Mouse (Mus musculus): Measurements from ENCODE around the gene Accs. TPM values are rescaled to one million over a fixed set of nuclear protein-coding genes. Genes with fewer than 3 reads are reported as not detected.

Accs gene
- polyA plus RNA-seq, 1 experiment from 2014 or later: 9.2 TPM

DNA sequence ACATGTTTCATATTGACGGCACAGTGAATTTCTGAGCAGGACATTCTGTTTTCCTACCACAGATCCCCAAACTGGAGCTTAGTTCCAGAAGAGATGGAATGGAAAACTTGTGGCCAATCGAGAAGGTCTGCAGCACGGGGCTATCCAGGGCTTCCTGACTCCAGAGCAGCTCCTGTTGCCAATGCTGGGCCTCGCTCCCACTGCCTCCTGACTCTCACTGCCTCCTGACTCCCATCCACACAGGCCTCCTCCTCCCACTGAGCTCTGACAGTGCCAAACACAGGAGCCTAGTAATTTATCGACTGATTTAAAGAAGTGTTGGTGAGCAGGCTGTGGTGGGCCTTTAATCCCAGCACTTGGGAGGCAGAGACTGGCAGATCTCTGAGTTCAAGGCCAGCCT, 41.7 kb downstream of the Accs start:
- H3K4me1 ChIP-seq: no peaks in the 10 kb centered on the region
- no peak overlapping the region for H3K4me3 ChIP-seq
- peaks cover 49% of the 10 kb centered on the region for H3K36me3 ChIP-seq
- no peaks in the 10 kb centered on the region for H3K9me3 ChIP-seq
- no peak overlapping the region for H3K27ac ChIP-seq
- ATAC-seq (ENCODE audit: borderline replicate concordance, extremely low read depth, low FRiP score, low TSS enrichment): no peak
- H3K4me2 ChIP-seq: no peak overlapping the region
- no peak overlapping the region for H3K9ac ChIP-seq
- no peaks in the 10 kb centered on the region for H3K27me3 ChIP-seq
- WGBS: 79% methylated on average over 5 of the region's 5 CpGs

DNA sequence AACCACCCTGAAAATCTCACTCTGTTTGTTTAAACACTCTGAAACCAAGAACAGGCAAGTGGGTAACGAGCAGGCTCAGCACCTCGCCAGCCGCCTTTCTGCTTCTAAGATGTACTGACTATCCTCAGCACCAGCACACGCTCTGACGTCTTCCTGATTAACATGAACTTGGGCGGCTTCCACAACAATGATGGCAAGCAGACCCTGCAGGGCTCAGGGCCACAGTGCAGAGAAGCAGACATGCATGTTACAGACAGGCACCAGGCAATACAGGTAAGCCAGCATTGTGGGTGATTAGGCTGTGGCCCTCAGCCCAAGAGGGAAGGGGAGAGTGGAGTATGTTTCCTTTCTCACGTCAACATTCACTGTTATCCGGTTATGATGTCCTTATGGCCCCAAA, 42.3 kb downstream of the Accs start:
- Histone ChIP-seq H3K27me3 (no peaks in the 10 kb centered on the region), H3K4me1 (no peaks in the 10 kb centered on the region), H3K9ac (no peak overlapping the region), H3K4me3 (no peak overlapping the region), H3K4me2 (no peak overlapping the region), H3K27ac (no peak overlapping the region), H3K9me3 (no peaks in the 10 kb centered on the region), H3K36me3 (peaks cover 52% of the 10 kb centered on the region)
- 72% methylated on average over 8 of the region's 8 CpGs for WGBS
- ATAC-seq (ENCODE audit: borderline replicate concordance, extremely low read depth, low FRiP score, low TSS enrichment): no peak

- ATAC-seq (ENCODE audit: borderline replicate concordance, extremely low read depth, low FRiP score, low TSS enrichment): no peak
- H3K36me3 ChIP-seq: peaks cover 56% of the 10 kb centered on the region
- H3K27ac ChIP-seq: no peak overlapping the region
- H3K9me3 ChIP-seq: no peaks in the 10 kb centered on the region
- H3K27me3 ChIP-seq: no peaks in the 10 kb centered on the region
- WGBS: 88% methylated on average over 6 of the region's 6 CpGs
- no peak overlapping the region for H3K4me2 ChIP-seq
- no peak overlapping the region for H3K9ac ChIP-seq
- no peak overlapping the region for H3K4me3 ChIP-seq
- H3K4me1 ChIP-seq: no peaks in the 10 kb centered on the region
Observed at GRCm38 (mm10) chr2:93806487-93807201, 43.1 kb downstream of the Accs start.

DNA sequence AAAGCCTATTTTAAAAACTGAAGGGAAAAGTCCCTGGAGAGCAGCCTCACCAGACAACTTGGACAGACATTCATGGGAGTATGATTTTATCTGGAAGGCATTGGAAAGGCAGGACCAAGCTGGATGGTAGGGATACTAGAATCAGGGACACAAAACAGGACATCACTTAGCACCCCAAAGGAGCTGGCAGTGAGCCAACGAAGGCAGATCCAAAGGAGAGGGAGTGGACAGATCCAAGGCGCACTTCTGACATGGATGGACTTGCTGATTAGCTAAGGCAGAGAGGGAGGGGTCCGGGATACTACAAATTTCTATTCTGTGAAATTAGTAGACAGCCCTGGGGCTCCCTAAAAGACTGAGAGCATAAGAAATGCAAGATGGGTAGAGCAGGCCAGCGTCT, 44.2 kb downstream of the Accs start:
- Histone ChIP-seq H3K27me3 (no peaks in the 10 kb centered on the region), H3K4me3 (no peak overlapping the region), H3K27ac (no peak overlapping the region), H3K36me3 (peaks cover 51% of the 10 kb centered on the region), H3K4me2 (no peak overlapping the region), H3K9ac (no peak overlapping the region), H3K4me1 (no peaks in the 10 kb centered on the region), H3K9me3 (no peaks in the 10 kb centered on the region)
- WGBS: 58% methylated on average over 4 of the region's 4 CpGs
- no peak for ATAC-seq (ENCODE audit: borderline replicate concordance, extremely low read depth, low FRiP score, low TSS enrichment)

DNA sequence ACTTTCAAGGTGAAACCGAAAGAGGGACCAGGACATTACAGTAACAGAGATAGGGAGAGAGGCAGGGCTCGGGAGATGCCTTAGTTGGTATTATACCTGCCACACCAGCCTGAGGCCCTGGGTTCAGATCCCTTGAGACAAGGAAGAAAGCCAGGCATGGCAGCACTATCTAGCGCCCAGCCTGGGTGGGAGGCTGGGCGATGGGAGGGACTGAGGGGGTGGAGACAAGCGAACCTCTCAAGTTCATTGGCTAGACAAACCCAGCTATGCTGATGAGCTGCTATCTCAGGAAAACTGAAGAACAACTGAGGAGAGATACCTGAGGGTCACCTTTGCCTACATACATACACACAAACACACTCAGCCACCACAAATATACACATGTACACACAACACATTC, 44.7 kb downstream of the Accs start:
- no peak overlapping the region for H3K4me3 ChIP-seq
- no peaks in the 10 kb centered on the region for H3K9me3 ChIP-seq
- peaks cover 51% of the 10 kb centered on the region for H3K36me3 ChIP-seq
- no peak overlapping the region for H3K27ac ChIP-seq
- no peak overlapping the region for H3K4me2 ChIP-seq
- H3K4me1 ChIP-seq: no peaks in the 10 kb centered on the region
- H3K9ac ChIP-seq: no peak overlapping the region
- no peaks in the 10 kb centered on the region for H3K27me3 ChIP-seq
- no peak for ATAC-seq (ENCODE audit: borderline replicate concordance, extremely low read depth, low FRiP score, low TSS enrichment)
- WGBS: 83% methylated on average over 5 of the region's 5 CpGs

GRCm38 (mm10) chr2:93802947-93803346, 46.8 kb downstream of the Accs start:
- H3K9ac ChIP-seq: no peak overlapping the region
- H3K9me3 ChIP-seq: no peaks in the 10 kb centered on the region
- peaks cover 40% of the 10 kb centered on the region; the same call in 1 of the 2 replicates for H3K36me3 ChIP-seq
- no peaks in the 10 kb centered on the region for H3K27me3 ChIP-seq
- no peak overlapping the region for H3K27ac ChIP-seq
- 92% methylated on average over 2 of the region's 2 CpGs for WGBS
- H3K4me3 ChIP-seq: no peak overlapping the region
- no peak overlapping the region for H3K4me2 ChIP-seq
- no peak for ATAC-seq (ENCODE audit: borderline replicate concordance, extremely low read depth, low FRiP score, low TSS enrichment)
- peaks cover 3% of the 10 kb centered on the region for H3K4me1 ChIP-seq

GRCm38 (mm10) chr2:93801097-93801496, 48.6 kb downstream of the Accs start:
- Histone ChIP-seq H3K9me3 (no peaks in the 10 kb centered on the region), H3K4me2 (no peak overlapping the region), H3K27me3 (no peaks in the 10 kb centered on the region), H3K27ac (no peak overlapping the region), H3K9ac (no peak overlapping the region), H3K36me3 (peaks cover 31% of the 10 kb centered on the region), H3K4me1 (peaks cover 17% of the 10 kb centered on the region), H3K4me3 (no peak overlapping the region)
- WGBS: 86% methylated on average over 7 of the region's 7 CpGs
- no peak for ATAC-seq (ENCODE audit: borderline replicate concordance, extremely low read depth, low FRiP score, low TSS enrichment)

GRCm38 (mm10) chr2:93797162-93797795, 52.5 kb downstream of the Accs start:
- Histone ChIP-seq H3K4me2 (no peak overlapping the region), H3K4me1 (peaks cover 20% of the 10 kb centered on the region), H3K9me3 (no peaks in the 10 kb centered on the region), H3K27ac (peak overlapping the region; percentile 79), H3K4me3 (no peak overlapping the region), H3K9ac (no peak overlapping the region), H3K27me3 (no peaks in the 10 kb centered on the region), H3K36me3 (peaks cover 31% of the 10 kb centered on the region)
- WGBS: 30% methylated on average over 19 of the region's 19 CpGs
- peak; percentile 75 for ATAC-seq (ENCODE audit: borderline replicate concordance, extremely low read depth, low FRiP score, low TSS enrichment)

DNA sequence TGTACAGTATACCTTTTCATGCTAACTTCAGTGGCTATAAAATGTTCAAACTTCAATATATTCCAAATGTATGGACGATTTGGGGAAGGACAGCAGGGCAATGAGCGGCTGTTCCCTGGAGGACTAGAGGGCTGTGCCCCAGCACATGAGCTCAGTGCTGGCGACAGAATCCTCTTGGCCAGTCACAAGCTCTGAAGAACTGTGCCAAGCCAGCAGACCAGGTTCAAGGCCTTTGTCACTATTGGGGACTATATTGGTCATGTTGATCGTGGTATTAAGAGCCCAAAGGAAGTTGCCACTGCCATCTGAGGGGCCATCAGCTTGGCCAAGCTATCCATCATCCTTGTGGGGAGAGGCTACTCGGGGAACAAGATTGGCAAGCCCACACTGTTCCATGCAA, 55.4 kb downstream of the Accs start:
- WGBS: 78% methylated on average over 5 of the region's 5 CpGs
- H3K36me3 ChIP-seq: peaks cover 24% of the 10 kb centered on the region
- no peak for ATAC-seq (ENCODE audit: borderline replicate concordance, extremely low read depth, low FRiP score, low TSS enrichment)

GRCm38 (mm10) chr2:93791516-93792499, 57.9 kb downstream of the Accs start:
- peaks cover 23% of the 10 kb centered on the region for H3K4me1 ChIP-seq
- H3K36me3 ChIP-seq: peaks cover 29% of the 10 kb centered on the region
- H3K27me3 ChIP-seq: no peaks in the 10 kb centered on the region
- H3K9ac ChIP-seq: no peak overlapping the region
- ATAC-seq (ENCODE audit: borderline replicate concordance, extremely low read depth, low FRiP score, low TSS enrichment): peak; percentile 93
- H3K9me3 ChIP-seq: no peaks in the 10 kb centered on the region
- no peak overlapping the region for H3K4me2 ChIP-seq
- 26% methylated on average over 13 of the region's 13 CpGs for WGBS
- peak overlapping the region; percentile 83 for H3K27ac ChIP-seq
- H3K4me3 ChIP-seq: no peak overlapping the region

More for the DNA sequence above, 55.4 kb downstream of the Accs start:
- Histone ChIP-seq H3K27me3 (no peaks in the 10 kb centered on the region), H3K4me3 (no peak overlapping the region), H3K9ac (no peak overlapping the region), H3K4me1 (peaks cover 37% of the 10 kb centered on the region), H3K9me3 (no peaks in the 10 kb centered on the region), H3K27ac (no peak overlapping the region), H3K4me2 (no peak overlapping the region)

- peaks cover 20% of the 10 kb centered on the region for H3K4me1 ChIP-seq
- 72% methylated on average over 4 of the region's 4 CpGs for WGBS
- H3K27me3 ChIP-seq: no peaks in the 10 kb centered on the region
- H3K4me2 ChIP-seq: no peak overlapping the region
- peaks cover 24% of the 10 kb centered on the region for H3K36me3 ChIP-seq
- H3K4me3 ChIP-seq: no peak overlapping the region
- H3K27ac ChIP-seq: peak overlapping the region; percentile 83
- H3K9me3 ChIP-seq: no peaks in the 10 kb centered on the region
- H3K9ac ChIP-seq: no peak overlapping the region
- ATAC-seq (ENCODE audit: borderline replicate concordance, extremely low read depth, low FRiP score, low TSS enrichment): no peak
Observed at GRCm38 (mm10) chr2:93790798-93791345, 58.9 kb downstream of the Accs start.
